Mouse (Mus musculus) liver, postnatal 0 days (tissue): ENCODE measurements around the gene Hist1h4k.
"Not testable (repeated sequence)": the region's sequence is repeated elsewhere in the genome, so short reads cannot be mapped to it uniquely, and the experiment has no call there.

Experiments used
- CTCF ChIP-seq: sonication (generic); IDR thresholded peaks from 2 replicates; pipeline ENCODE4 v1.5.1; 2016; ENCODE audit warnings: antibody characterized with exemption, low read depth
- EP300 ChIP-seq: IDR thresholded peaks from 2 replicates; pipeline ENCODE4 v1.6.1; 2016; ENCODE audit warnings: antibody characterized with exemption, low read depth, mild to moderate bottlenecking

DNA sequence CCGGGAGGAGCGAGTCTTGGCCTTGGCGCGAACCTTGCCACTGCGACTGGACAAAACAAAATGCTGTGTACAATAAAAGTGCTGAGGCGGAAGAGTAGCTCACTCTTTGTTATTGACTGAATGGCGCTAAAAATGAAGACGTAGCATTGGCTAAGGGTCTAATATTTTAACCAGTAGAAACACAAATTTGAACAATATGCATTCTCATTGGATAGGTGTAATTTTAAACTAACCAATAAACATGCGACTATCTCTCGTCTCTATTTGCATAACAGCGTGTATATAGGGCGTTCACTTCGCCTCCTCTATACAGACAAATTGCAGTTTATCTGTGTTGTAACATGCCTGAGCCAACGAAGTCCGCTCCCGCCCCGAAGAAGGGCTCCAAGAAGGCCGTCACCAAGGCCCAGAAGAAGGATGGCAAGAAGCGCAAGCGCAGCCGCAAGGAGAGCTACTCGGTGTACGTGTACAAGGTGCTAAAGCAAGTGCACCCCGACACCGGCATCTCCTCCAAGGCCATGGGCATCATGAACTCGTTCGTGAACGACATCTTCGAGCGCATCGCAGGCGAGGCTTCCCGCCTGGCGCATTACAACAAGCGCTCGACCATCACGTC, 28.4 kb downstream of the Hist1h4k start, which contains the start of gene Hist1h2bm:
- not testable (repeated sequence) for TF ChIP-seq CTCF, EP300
